Mouse (Mus musculus) right cerebral cortex, postnatal 4 days (tissue): Measurements from ENCODE around the gene Tcf15.

ENCODE experiments used
- DNase-seq: peaks from one replicate; pipeline ENCODE4 v3.0.0-alpha.2; 2022

Tcf15 gene

DNA sequence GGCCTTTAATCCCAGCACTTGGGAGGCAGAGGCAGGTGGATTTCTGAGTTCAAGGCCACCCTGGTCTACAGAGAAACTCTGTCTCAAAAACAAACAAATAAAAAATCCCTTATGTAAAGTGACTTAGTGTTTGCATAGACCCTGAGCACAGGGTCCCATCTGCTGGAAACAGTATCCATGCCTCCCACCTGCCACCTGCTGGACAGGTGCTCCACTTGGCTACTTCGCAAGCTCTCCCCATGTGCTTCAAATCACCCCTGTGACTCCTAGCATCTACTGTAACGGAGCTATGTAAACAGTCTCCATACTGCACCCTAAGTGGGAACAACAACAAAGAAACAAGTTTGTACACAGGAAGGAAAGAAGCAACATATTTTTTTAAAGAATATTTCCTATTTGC is 14.8 kb upstream of the Tcf15 start:
- DNase-seq = no peak

DNA sequence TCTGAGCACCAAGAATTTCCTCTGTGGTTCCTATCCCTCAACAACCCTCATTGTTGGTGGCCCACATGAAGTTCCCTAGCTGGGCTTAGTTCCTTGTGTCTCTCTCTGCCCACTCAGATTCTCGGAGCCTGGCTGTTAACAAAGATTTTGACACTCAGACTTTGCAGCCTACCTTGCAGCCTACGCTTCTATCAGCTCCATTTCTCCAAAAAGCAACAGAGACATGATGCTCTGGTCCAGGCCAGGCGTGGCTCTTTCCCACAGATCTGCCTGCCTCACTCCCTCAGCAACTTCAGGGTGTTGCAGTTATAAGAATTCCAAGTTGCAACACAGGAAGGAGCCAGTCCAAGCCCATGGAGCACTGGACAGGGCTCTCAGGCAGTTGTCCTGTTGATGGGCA is 13.6 kb upstream of the Tcf15 start:
- DNase-seq = no peak

DNA sequence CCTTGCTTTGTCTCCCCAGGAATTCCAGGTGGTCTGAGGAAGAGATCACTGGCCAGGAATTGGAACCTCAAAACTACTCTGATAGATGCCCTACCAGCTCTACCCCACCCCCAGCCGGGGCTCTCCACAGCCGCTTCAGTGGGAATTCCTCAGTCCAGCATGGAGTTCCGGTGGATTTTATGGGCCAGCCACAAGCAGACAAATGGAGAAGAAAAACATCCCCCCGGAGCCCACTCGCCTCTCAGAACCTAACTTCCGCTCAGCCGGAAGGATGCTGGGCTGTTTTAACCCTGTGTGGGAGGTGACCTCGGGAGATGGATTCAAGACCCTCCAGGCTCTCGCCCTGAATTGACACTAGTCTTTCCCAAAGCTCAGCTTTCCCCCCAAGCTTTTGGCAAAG is 11.3 kb upstream of the Tcf15 start:
- DNase-seq = no peak

DNA sequence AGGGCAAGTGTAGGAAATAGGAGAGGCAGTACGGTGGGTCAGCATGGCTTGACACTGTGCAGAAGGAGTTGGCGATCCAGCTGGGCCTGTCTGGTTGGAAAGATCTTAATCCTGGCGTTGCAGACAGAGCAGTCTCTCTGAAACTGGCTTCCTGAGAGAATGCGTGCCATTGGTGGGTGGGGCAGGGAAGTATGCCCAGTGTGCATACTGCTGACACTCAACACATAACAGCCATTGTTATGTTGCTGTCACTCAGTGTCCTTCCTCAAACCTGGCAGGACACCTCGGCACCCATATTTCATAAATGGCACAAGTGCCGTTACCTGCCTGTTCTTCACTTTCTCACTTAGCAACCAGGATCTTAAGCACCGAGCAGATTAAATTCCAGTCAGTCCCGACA is 10.7 kb upstream of the Tcf15 start:
- DNase-seq = no peak

DNA sequence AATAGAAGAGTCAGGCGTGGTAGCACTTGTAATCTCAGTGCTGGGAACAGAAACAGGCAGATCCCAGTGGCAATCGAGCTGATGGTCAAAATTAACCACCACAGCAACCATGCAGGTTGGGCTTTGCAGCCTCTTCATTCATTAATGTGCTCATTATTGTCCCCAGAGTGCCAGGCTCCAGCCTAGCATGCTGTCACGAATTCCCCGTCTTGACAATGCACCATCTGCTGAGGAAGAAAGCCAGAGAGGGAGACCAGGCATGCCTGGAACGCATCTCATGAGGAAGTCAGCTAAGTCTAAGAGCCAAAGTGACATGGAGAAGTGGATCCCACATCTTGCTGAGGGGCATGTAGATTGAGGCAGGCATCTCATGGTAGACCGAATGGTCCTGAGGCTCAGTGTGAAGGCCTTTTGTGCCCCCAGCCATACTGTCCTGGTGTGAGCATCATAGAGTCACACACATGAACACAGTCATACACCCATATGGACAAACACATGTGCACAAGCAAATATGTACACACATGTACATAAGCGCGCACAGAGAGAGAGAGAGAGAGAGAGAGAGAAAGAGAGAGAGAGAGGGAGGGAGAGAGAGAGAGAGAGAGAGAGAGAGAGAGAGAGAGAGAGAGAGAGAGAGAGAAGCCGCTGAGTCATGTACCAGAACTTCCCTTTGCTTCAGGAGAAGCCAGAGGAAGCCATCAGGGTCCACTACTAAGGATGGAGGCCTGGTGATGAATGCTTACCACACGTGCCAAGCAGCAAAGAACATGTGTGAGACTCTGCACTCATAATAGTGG is 4.0 kb upstream of the Tcf15 start:
- no peak for DNase-seq

DNA sequence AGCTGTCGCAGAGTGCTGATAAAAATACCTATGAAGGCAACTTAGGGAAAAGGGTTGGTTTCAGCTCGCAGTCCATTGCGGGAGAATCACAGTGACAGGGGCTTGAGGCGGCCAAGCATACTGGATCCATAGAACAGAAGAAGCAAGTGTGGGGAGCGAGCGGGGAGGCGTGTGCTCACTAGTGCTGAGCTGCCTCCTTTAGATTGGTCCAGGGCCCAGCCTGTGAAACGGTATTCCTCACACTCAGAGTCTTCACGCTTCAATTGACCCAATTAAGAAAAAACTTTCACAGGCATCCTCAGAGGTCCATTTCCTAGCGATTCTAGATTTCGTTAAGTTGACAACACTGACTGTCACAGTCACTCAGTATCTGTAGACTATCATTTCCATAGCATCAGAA is 2.4 kb upstream of the Tcf15 start:
- no peak for DNase-seq

DNA sequence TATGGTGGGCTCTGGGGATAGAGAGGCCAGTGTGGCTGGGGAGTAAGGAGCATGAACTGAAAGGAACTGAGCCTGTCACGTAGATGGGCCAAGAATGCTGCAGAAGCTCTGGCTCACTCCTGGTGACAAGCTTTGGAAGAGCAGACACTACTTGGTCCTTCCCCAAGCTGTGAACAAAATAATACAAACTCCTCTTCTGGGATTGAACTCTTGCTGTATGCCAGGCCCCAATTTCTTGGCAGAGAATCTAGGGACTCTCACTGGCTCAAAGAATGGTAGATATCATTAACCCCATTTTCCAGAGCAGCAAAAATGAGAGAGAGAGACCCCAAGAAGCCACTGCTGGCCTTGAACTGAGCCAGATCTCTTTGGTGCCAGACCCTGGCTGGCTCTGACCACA is 1.9 kb upstream of the Tcf15 start:
- DNase-seq = no peak

DNA sequence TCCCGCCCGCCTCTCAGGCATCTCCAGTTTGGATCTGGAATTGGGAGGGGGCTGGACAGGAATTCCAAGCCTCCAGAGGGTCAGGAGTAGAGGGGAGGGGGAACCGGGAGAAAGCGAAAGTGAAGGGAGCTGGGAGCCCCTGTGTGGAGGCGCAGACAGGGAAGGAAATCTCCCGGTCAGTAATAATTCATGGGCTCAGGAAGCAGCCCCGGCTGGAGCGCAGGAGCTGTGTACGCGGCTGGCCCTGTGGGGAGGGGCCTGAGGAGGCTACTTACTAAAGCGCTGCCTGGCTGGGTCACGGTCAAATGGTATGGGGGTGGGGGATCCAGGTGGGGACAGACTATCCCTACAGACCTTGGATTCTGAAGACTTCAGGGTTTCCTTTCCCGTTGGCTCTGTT is 1.3 kb upstream of the Tcf15 start:
- no peak for DNase-seq

DNA sequence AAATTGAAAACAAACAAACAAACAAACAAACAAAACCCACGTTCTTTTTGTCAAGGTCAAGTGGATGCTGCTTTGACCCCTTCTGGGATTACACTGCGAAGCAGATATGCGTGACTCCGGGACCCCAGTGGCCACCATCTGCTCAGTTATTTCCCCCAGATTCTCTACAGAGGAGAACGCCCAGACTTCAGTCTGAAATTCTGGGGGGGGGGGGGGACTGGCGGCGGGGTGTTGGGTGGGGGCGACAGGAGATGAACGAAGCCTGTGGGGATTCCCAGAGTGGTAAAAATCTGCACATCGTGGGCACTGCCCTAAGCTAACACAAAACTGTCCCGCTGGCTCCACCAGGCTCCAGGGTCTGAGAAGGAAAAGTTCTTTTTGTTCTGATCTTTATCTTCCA is 790 bp upstream of the Tcf15 start:
- DNase-seq = no peak

DNA sequence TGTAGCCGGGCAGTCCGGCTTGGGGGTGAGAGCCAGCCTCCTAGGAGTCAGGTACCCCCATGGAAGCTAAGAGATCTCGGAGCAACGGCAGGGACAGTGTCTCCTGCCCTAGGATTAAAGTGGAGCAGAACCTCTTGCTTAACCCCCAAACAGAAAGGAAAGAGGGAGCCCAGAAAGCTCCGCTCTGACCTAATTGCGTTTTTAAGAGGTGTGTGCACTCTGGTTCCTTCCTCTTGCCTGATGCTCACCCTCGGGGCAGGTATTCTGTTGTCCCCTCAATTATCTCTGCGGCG is 743 bp downstream of the Tcf15 start:
- no peak for DNase-seq

DNA sequence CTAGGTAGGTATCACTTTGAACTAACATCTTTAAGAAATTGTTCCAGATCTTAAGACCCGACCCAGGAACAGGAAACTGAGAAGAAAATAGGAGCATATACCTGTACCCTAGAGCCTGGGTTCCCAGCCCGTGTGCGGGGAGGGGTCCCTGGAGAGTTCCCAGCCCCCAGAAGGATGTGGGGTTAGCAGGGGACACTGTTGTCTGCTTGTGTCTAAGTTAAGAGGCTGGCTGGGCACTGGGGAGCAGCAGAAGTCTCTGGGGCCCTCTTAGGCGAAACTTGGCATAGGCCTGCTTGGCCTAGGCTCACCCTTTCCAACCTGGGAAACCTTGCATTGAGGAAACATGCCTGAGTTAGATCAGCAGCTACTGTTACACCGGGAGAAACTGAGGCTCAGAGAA is 1.1 kb downstream of the Tcf15 start:
- no peak for DNase-seq

DNA sequence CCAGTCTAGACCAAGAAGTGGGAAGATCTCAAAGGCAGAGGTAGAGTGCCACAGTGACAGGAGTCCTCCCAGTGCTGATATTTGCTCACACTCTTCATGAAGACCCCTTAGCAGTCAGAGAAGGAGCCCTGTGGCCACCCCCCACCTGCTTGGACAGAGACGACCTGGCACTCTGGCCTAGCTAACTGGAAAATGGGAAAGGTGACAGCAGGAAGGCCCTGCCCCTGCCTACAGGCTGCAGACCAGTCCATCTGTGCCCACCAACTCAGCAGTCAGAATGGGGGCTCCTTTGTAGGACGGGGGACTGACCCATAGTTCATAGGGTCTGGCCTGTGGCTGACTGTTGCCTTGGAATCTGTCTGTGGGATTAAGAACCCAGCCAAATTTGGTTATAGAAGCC is 2.4 kb downstream of the Tcf15 start:
- no peak for DNase-seq

DNA sequence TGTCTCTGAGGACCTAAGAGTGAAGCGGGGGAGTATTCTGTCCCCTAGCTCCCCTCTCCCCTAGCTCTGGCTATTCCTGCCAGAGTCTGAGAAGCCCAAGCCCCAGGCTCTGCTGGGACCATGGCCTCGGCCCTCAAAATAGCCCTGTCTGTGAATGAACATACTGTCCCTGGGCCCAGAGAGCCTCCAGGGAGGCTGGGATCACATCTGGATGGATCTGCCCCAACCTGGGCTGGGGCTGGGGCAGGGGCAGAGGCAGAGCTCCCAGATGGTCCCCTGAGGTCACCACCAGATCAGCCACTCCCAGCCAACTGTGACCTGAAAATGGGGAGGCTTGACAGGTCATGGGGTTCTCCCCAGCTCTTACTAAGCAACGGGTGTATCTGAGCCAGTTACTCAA is 3.7 kb downstream of the Tcf15 start:
- DNase-seq = no peak

DNA sequence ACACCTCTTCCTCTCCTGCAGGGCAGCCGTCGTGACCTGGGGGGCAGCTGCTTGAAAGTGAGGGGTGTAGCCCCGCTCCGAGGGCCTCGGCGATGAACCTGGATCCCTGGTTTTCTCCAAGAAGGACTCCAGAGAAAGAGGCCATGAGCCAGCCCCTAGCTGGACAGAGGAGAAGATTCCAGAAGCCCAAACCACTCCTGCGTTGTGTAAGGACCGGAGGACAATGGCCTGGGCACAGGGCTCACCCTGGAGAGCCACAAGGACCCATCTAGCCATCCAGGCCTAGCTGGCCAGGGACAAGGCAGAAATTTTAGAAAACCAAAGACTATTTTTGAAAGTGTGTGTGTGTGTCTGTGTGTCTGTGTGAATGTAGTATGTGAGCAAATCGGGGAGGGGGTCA is 5.3 kb downstream of the Tcf15 start:
- no peak for DNase-seq

DNA sequence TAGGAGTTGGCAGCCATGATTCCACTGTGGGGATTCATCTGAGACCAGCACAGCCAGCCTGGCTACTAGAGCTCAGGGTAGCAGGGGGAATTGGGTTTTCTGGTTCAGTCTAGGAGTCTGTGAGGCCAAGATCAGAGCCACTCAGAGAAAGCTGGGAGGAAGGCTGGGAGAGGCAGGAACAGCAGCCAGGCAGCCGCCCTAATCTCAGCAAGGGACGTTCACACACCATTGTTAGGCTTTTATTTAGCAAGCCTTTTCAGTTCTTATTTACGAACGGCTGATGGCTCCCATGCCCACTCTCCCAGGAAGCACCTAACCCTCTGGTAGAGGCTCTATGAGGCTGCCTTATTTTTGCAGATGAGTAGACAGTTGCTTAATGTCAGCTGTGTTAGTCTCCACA is 6.5 kb downstream of the Tcf15 start:
- DNase-seq = no peak

DNA sequence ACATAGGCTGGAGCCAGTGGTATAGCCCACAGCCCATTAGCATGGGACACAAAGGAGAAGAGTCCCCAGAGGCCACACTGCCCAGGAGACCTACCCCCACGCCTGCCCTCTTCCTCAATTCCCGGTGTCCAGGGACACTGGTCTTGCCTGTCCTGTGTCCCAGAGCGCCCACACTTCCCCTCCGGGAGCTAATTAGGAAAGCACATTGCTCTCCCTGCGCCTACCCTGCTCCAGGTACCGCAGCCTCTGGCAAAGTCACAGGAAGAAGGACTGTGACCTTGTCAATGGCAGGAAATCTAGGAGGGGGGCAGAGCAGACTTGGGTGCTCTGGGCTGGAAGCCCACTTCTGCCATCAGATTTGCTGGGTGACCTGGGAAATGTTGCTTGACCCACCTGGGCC is 7.0 kb downstream of the Tcf15 start:
- no peak for DNase-seq

DNA sequence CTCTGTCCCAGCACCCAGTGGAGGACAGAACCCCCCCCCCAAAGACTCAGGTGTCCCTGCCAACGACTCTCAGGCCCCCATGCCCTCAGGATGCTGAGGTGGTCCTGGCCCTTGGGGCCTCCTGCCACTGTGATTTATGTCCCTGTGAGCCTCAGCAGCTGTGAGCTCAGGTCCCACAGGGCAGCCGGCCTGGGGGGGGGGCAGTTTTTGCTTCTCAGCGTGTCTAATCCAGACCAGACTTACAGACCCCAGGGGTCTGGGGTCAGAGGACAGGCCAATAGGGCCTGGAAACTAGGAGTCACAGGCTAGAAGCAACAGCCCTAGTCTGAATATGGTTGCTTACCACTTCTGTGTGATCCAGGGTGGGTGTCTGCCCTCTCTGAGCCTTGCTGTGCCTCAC is 10.0 kb downstream of the Tcf15 start:
- DNase-seq = no peak

DNA sequence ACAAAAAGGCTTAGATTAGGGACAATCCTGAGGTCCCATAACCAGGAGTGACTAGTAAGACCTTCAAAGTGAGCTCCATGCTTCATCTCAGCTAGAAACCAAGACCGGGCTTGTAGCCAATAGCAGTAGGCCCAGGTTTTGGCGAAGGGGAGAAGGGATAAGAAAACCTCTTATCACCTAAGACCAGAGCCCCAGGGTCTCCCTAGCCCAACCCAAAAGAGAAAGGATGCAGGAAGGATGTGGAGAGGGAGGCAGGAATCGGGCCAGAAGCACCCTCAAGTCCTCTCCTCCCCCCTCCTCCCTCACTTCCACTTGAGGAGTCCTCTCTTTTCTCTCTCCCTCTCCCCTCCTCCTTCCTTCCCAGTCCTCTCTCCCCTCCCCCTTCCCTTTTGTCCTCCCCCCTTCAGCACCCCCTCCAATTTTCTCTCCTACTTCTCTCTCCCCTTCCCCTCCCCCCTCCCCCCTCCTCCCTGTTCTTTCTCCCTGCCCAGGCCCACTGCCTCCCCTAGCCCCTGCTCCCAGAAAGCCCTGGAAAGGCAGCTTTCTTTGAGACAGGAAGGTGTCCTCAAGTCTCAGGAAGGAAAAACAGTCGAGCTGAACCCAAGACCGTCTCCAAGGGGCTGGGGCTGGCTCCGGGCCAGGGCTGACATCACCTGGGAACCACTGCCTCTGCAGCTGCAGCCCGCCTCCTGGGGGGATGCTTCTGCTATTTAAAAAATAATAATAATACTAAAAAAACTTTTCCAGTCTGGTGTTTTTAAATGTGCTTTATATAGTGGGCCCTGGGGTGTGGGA is 12.2 kb downstream of the Tcf15 start:
- DNase-seq = no peak

DNA sequence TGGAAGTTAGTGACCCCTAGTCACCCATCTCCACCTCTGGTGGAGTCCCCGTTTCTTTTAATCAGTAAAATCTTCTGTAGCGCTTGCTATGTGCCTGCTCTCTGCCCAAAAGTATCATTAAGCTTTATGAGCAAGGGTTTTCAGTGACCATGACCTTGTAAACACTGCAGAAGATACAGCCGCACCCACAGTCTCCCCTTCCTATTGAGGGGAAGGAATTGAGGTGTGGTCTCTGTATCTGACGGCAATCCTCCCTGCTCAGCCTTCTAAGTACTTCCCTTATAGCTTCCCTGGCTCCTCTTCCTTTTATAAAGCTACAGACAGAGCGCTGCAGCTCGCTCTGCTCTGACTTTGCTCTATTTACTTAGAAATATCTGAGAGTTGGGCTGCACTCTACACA is 13.1 kb downstream of the Tcf15 start:
- DNase-seq = no peak

DNA sequence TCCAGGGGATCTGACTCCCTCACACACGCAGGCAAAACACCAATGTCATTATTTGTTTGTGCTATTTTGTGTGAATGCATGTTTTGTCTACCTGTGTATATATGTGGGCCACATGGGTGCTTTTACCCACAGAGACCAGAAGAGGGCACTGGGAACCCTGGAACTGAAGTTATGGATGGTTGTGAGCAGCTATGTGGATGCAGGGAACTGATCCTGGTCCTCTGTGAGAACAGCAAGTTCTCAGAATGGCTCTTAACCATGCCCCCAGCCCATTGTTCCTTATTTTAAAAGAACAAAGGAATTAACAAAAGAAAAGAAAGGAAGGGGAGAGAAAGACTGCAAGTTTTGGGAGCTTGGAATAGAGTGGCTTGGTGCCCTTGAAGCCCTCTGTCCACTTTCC is 16.1 kb downstream of the Tcf15 start:
- no peak for DNase-seq

DNA sequence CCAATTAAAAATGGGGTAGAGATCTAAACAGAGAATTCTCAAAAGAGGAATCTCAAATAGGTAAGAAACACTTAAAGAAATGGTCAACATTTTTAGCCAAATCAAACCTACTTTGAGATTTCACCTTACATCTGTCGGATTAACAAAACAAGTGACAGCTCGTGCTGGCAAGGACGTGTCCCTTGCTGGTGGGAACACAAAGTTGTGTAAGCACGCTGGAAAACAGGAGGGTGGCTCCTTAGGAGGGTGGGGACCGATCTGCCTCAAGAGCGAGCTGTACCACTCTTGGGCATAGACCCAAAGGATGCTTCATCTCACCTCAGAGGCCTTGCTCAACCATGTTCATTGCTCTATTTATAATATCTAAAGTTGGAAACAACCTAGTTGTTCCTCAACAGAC is 22.9 kb downstream of the Tcf15 start:
- no peak for DNase-seq

DNA sequence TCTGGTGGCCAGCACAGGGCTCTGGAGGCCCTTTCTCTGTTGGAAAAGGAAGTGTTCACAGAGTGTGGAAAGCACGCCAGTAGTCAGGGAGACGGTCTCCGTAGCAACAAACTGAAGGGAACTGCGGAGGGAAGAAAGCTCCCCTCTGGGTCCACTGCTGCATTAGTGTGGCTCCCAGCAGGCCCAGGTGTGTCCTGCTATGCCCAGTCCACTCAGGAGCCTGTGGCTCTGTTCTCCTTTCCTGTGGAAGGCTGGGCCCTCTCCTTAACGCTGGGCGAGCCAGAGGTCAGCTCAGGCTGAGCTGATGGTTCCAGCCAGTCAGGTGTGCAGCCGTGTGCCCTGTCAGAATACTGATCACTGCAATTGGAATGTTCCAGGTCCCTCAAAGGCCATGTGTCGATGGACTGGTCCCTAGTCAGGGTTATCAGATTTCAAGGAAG is 24.5 kb downstream of the Tcf15 start:
- peak; percentile 53 for DNase-seq

DNA sequence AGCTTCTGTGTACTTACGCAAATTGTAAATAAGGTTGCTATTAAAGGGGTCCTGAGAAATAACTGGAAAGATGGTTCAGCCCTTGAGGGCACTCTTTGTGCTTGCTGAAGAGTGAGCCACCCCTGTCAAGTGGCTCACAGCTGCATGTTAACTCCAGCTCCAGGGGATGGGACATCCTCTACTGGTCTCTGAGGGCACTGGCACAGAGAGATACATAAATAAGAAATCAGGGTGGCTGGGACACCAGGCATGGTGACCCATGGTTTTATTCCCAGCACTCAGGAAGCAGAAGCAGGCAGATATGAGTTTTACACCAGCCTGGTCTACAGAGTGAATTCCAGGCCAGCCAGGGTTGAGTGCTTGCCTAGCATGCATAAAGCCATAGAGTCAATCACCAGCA is 26.0 kb downstream of the Tcf15 start:
- DNase-seq = no peak

DNA sequence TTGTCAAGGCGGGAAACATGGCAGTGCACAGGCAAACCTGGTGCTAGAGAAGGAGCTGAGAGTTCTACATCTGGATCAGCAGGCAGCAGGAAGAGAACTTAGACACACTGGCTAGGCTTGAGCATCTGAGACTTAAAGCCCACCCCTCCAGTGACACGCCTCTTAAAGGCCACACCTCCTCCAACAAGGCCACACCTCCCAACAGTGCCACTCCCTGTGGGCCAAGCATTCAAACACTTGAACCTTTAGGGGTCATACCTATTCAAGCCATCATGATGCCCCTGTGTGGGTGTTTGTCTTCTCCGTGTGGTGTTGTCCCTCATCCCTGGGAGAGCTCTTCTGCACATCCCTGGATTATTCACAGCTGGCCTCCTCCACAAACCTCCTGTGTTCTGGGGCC is 31.5 kb downstream of the Tcf15 start:
- DNase-seq = no peak

DNA sequence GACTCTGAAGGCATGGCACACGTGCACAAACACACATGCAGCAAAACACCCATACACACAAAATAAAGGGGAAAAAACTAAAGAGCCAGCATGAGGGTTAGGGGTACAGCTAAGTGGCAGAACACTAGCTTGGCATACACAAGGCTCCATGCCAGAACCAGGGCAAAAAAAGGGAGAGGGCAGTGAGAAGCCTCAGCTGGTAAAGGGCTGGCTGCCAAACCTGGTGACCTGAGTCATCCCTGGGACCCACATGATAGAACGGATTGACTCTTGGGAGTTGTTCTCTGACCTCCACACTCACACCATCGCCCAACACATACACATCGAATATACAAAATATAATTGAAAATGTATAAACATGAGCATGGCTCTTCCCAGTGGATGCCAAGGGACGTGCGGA is 33.3 kb downstream of the Tcf15 start:
- DNase-seq = no peak
